Mouse (Mus musculus) spleen, adult 18-20 months (tissue): ENCODE measurements around the gene Otx1.

Experiments used
- DNase-seq, 2 experiments: peaks; one replicate each; pipeline ENCODE4 v3.0.0; 2022; ENCODE audit warnings: mixed read lengths in 2 of 2

Gene Otx1

GRCm38 (mm10) chr11:21999396-22000315 is 3.0 kb downstream of the Otx1 start:
- no peak for DNase-seq

GRCm38 (mm10) chr11:21998141-21999047 is 4.3 kb downstream of the Otx1 start:
- DNase-seq, result peak in 1 of 2 experiments; percentile 18

- no peak for DNase-seq
These were observed 5.0 kb downstream of the Otx1 start for GRCm38 (mm10) chr11:21997561-21998140.

GRCm38 (mm10) chr11:21996661-21997560 is 5.8 kb downstream of the Otx1 start:
- peak in 1 of 2 experiments; percentile 10 for DNase-seq

GRCm38 (mm10) chr11:21996325-21996647 is 6.4 kb downstream of the Otx1 start:
- DNase-seq, result no peak

- DNase-seq, result no peak
These were observed 7.0 kb downstream of the Otx1 start for GRCm38 (mm10) chr11:21995534-21996324.

GRCm38 (mm10) chr11:21994377-21995370 is 8.0 kb downstream of the Otx1 start:
- no peak for DNase-seq

GRCm38 (mm10) chr11:21993597-21994376 is 8.9 kb downstream of the Otx1 start:
- peak in 1 of 2 experiments; percentile 25 for DNase-seq

- DNase-seq, result no peak
These were observed 9.7 kb downstream of the Otx1 start for GRCm38 (mm10) chr11:21992761-21993596.

- DNase-seq, result no peak
These were observed 14.2 kb downstream of the Otx1 start for GRCm38 (mm10) chr11:21988398-21988946.

GRCm38 (mm10) chr11:21985118-21985517 is 17.6 kb downstream of the Otx1 start:
- DNase-seq, result no peak

- DNase-seq, result peak in 1 of 2 experiments; percentile 10
These were observed 28.6 kb downstream of the Otx1 start for GRCm38 (mm10) chr11:21974005-21974531.

- no peak for DNase-seq
These were observed 29.1 kb downstream of the Otx1 start for GRCm38 (mm10) chr11:21973597-21973996.

GRCm38 (mm10) chr11:21968922-21969321 is 33.8 kb downstream of the Otx1 start:
- no peak for DNase-seq

GRCm38 (mm10) chr11:21955167-21955566 is 47.5 kb downstream of the Otx1 start:
- no peak for DNase-seq

GRCm38 (mm10) chr11:21951657-21952237 is 51.0 kb downstream of the Otx1 start:
- no peak for DNase-seq

- no peak for DNase-seq
These were observed 52.6 kb downstream of the Otx1 start for GRCm38 (mm10) chr11:21950094-21950493.
